Mouse (Mus musculus) liver, adult 2 months (tissue): ENCODE results near the gene Rpp25.

ENCODE experiments used
- CTCF ChIP-seq: fragments of 200-500 bp; IDR thresholded peaks from 2 replicates; pipeline ENCODE4 v1.5.1; 2011; ENCODE audit warnings: low read depth, low read length, control low read depth
- POLR2A ChIP-seq: fragments of 200-500 bp; IDR thresholded peaks from 2 replicates; pipeline ENCODE4 v1.6.1; 2011; ENCODE audit warnings: low read length, control low read depth; ENCODE audit not compliant: insufficient read depth; ENCODE audit errors: extremely low read depth

DNA sequence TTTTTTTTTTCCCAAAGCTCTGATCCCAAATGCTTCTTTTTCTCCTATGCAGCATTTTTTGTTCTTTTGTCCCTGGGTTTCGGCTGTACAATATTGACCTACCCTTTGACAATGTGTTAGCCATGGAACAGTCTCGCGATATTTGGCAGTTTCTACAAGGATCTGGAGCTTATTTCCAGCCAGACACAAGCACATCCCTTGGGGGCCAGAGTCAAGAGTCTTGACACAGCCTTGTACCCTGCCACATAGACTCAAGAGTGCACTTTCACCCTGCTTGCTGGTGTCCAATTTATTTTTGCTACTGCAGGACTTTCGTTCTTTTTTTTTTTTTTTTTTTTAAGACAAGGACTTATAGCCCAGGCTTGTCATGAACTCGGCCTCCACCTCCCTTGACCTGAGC lies 32.5 kb downstream of the Rpp25 start:
- TF ChIP-seq CTCF (no peak), POLR2A (no peak)
